Mouse (Mus musculus) spleen, postnatal 10 days (tissue): ENCODE measurements around the gene Plk5.
"Not testable (repeated sequence)": the region's sequence is repeated elsewhere in the genome, so short reads cannot be mapped to it uniquely, and the experiment has no call there.

ENCODE experiments used
- DNase-seq, 2 experiments: peaks; one replicate each; pipeline ENCODE4 v3.0.0; 2021 to 2022; ENCODE audit warnings: low spot score in 2 of 2

The Plk5 gene

GRCm38 (mm10) chr10:80330888-80331287 lies 25.4 kb upstream of the Plk5 start:
- DNase-seq, result peak in 1 of 2 experiments; percentile 32

- DNase-seq, result peak; percentile 55 to 76
Measured at GRCm38 (mm10) chr10:80331636-80332524, 24.4 kb upstream of the Plk5 start.

- DNase-seq, result no peak
Measured at GRCm38 (mm10) chr10:80332525-80332989, 23.7 kb upstream of the Plk5 start.

GRCm38 (mm10) chr10:80336263-80336662 lies 20.0 kb upstream of the Plk5 start:
- DNase-seq, result no peak

GRCm38 (mm10) chr10:80339941-80340750 lies 16.1 kb upstream of the Plk5 start:
- DNase-seq, result peak; percentile 92 to 93

GRCm38 (mm10) chr10:80341026-80341425 lies 15.2 kb upstream of the Plk5 start:
- DNase-seq, result no peak

- no peak for DNase-seq
Measured at GRCm38 (mm10) chr10:80341491-80342304, 14.6 kb upstream of the Plk5 start.

GRCm38 (mm10) chr10:80342305-80342748 lies 13.9 kb upstream of the Plk5 start:
- no peak for DNase-seq

GRCm38 (mm10) chr10:80342749-80343424 lies 13.4 kb upstream of the Plk5 start:
- peak in 1 of 2 experiments; percentile 78 for DNase-seq

GRCm38 (mm10) chr10:80343425-80343895 lies 12.8 kb upstream of the Plk5 start:
- DNase-seq, result no peak

GRCm38 (mm10) chr10:80344131-80344661 lies 12.1 kb upstream of the Plk5 start:
- DNase-seq, result peak; percentile 76 to 81

GRCm38 (mm10) chr10:80345122-80345521 lies 11.1 kb upstream of the Plk5 start:
- peak in 1 of 2 experiments; percentile 75 for DNase-seq

GRCm38 (mm10) chr10:80345929-80346328 lies 10.3 kb upstream of the Plk5 start:
- not testable (repeated sequence) for DNase-seq

- no peak for DNase-seq
Measured at GRCm38 (mm10) chr10:80347514-80347967, 8.7 kb upstream of the Plk5 start.

- peak; percentile 69 to 79 for DNase-seq
Measured at GRCm38 (mm10) chr10:80348244-80348781, 7.9 kb upstream of the Plk5 start, which contains the start of gene Adamtsl5. Gene Adamtsl5 (minus strand): TSS chr10:80348412.

- no peak for DNase-seq
Measured at GRCm38 (mm10) chr10:80348981-80349380, 7.3 kb upstream of the Plk5 start.

- DNase-seq, result peak; percentile 94 to 95
Measured at GRCm38 (mm10) chr10:80350292-80350691, 6.0 kb upstream of the Plk5 start.

GRCm38 (mm10) chr10:80351896-80352295 lies 4.4 kb upstream of the Plk5 start:
- DNase-seq, result no peak

GRCm38 (mm10) chr10:80352727-80353126 lies 3.5 kb upstream of the Plk5 start:
- no peak for DNase-seq

GRCm38 (mm10) chr10:80355431-80355830 lies 828 bp upstream of the Plk5 start:
- DNase-seq, result no peak
